Mouse (Mus musculus): ENCODE data around the gene Otx2.
"Not testable (repeated sequence)": the region's sequence is repeated elsewhere in the genome, so short reads cannot be mapped to it uniquely, and the experiment has no call there.

Otx2 gene

DNA sequence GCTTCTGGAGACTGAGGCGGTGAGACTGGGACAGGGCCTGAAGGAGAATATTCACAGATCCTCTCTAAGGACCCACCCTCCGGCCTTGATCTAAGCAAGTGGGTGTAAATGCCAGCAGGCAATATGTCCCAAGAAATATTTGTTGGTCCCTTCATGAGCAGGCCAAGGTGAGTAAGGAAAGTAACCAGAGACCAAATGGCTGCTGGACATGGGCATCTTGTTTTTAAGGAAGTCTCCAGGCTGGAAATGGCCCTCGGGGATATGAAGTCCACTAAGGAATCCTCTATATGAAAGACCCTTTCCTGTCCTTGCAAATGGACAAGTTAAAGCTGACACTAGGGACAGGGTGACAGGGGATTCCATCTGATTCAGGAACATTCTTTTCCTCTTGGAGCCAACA, 20.5 kb downstream of the Otx2 start:
- DNase-seq, result no peak

DNA sequence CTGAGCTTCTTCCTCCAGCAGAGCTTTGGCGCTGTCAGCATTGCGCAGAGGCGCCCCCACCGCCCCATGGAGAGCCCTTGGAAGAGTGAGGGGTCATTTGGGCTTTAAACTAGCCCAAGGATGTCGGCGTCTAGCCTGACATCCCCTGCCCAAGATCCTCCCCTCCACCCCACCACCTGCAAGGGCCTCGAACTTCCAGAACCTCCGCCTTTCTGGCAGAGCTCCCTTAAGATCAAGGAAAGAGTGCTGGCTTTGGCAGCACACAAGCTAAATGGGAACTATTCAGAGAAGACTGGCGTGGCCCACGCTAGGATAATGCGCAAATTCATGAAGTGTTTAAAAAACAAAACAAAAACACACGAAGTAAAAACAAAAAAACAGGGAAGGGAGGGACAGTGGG, 21.4 kb downstream of the Otx2 start:
- no peak for DNase-seq

DNA sequence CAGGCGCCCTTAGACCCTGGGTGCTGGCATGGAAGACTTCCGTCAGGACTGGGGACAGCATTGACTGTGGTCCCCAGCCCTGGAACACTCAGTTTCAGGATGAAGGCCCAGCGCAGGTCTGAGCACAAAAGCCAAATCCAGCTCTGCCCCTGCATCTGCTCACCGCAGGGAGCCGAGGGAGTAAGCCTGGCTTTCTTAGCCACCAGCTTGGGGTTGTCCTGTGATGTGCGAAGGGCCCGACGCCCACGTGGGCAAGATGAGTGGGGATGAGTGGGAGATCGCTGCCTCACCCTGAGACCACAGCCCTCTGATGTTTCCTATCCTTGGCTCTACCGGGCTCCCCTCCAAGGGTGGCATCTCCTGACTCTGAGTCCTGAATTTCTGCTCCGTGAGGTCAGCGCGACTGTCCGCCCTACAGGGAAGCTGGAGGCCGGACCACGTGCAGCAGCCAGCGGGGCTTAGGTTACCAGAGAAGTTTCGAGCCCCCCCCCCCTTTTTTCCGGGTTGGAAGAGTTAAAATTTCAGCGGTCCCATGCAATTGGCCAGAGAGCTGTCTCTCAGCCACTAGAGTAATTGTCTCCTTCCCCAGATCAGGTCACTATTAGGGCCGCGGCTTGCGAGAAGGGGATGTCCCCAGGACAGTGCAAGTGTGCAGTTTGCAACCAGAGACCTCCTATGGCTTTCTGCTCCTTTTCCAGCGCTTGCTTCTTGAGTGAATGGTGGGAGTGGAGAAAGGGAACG, 22.0 kb downstream of the Otx2 start:
- no peak for DNase-seq

DNA sequence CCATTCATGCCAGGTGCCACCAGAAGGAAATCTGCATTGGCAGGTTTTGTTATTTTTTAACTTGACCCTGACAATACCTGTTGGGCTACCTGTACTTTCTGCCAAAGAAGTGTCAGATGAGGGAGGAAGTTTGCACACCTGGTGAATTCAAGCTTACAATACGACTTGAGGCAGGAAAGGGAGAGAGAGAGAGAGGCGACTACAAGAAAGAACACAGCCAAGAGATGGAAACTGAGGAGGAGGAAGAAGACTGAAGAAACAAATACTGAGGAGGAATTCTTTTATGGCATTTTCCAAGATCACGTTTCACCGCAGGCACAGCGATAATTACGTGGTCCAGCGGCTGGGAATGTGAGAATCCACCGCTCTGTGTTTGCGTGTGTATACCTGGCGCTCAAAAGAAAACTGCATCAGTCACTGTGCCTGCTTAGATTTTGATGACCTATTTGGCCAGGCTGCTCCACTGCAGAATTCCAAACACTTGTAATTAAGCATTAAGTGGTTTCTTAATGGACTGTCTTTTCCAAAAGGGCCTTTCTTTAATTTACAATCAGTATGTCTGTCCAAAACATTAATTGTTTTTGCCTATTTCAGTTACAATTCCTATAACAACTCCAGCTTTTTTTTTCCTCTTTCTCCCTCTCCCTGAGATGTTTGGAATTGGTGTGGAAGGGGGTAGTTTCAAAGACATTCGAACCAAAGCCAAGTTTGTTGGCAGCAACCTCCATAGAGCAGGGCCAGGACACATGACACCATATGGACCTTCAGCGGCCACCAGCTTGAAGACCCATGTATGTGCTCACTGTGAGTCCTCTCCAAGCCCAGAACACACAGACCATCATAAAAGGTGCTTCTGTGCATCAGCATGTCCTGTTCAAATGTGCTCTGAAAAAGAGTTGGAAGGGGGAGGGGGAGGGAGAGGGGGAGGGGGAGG, 31.9 kb downstream of the Otx2 start:
- DNase-seq, result no peak

- DNase-seq, result no peak
Measured at GRCm38 (mm10) chr14:48633141-48633540, 40.5 kb downstream of the Otx2 start.

DNA sequence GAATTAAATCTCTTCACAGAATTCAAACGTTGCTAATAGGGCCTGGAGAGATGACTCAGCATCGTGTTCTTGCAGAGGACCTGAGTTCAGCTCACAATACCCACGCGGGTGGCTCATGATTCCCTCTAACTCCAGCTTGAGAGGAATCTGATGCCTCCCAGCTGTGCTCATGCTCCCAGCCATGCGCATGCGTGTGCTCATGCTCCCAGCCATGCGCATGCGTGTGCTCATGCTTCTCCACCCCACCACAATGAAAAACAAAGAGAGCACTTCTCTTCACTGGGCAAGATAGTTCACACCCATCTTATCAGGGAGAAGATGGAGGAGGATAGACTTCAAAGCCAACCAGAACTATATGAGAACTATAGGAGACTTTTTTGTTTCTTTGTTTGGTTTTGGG, 41.3 kb downstream of the Otx2 start:
- DNase-seq, result no peak

GRCm38 (mm10) chr14:48631486-48631885, 42.1 kb downstream of the Otx2 start:
- DNase-seq, result no peak

DNA sequence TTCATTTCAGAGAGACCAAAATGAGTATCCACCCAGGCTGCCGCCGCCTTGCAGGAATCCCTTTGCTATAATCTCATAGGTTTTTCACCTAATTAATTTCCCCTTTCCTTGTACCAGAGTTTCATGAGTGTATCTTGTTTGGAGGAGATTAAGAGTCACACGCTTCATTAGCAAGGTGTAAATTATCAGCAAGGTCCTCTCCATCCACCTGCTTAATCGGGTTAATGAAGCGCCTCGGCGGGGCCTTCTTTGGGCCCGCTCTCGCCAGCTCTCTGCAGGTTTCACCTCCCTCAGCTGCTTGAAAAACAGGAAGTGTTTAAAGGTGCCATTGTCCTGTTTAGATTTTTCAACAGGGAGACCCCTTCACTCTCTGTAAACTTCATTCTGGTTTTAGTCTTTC, 44.2 kb downstream of the Otx2 start:
- no peak for DNase-seq

DNA sequence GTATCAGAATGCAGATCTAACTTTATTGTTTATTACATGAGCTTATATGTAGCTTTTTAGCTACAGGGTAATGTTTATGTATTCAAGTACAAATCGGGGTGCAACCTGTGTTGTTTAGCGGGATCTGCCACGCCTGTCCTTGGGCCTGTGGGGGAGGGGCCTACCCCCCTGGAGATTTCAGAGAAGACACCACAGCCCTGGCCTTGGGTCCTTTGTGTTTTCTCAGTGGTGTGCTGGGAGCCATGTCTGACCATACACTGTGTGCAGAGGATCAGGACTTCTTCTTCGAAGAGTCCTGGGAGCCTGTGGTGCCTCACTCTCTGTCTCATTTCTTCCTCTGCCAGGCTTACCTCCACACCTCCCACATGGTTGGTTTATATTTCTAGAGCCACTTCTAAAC, 47.3 kb downstream of the Otx2 start:
- DNase-seq, result no peak

DNA sequence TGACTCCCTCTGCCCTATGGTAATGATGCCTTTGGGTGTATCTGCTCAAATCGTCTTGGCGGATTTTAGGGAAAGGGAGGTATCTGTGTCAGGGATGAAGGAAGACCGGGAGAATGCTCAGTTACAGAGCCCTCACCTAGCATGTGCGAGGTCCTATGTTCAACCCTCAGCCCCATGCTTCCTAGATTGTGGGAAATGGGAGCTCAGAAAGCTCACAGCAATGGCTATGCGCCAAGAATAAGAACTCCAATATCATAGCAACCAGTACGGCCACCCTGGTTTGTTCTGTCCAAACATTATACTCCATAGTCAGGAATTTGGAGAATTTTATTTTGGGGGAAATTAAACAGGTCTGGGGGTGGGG, 48.3 kb downstream of the Otx2 start:
- DNase-seq, result no peak

DNA sequence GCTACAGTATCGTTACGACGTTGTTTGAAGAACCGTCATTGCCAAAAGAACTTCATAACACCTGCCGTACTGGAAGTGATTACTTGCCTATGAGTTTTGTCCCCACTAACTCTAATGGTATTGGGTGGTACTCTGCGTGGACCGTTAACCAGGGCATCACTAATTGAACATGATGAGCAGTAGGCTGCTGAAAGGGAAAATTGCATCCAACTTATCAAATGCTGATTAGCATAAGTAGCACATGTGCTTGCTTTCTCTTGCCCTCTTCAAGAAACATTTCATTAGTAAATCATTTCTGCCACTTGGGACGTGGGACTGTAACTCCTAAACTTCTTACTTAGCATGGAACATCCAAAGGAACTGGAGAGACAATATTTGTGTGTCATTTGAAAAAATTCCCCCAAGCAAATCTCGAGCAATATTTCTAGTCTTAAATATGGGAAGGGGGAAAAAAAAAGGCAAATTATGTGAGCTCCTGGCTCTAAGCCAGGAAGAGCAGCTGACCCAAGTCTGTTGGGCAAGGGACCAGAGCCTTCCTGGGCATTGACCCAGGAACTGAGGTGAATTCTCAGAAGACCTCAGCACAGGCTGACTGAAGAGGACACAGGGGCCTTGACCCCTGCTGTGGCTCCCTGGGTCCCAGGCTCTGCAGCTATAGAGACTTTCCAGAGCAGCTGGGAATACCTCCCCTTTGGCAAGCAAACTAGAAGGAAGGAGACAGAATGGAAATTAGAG, 48.9 kb downstream of the Otx2 start:
- no peak for DNase-seq

GRCm38 (mm10) chr14:48622726-48623125, 50.9 kb downstream of the Otx2 start:
- not testable (repeated sequence) for DNase-seq

DNA sequence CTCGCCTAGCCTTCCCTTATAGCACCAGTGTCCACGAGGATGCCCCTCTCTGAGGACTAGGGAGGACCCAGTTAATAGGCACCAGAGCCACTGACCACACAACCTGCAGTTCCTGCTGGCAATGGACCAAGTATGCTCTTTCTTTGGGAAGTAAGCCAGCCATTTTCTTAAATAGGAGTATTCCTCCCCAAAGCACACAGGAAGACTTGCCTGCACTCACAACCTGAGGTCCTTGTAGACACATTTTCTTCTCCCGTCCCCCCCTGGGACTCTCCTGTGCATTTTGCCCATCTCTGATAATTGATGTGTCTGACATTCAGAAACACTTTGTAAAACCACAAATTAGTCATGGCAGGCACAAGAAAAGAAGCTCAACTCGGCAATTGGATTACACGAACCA, 57.3 kb downstream of the Otx2 start:
- no peak for DNase-seq

DNA sequence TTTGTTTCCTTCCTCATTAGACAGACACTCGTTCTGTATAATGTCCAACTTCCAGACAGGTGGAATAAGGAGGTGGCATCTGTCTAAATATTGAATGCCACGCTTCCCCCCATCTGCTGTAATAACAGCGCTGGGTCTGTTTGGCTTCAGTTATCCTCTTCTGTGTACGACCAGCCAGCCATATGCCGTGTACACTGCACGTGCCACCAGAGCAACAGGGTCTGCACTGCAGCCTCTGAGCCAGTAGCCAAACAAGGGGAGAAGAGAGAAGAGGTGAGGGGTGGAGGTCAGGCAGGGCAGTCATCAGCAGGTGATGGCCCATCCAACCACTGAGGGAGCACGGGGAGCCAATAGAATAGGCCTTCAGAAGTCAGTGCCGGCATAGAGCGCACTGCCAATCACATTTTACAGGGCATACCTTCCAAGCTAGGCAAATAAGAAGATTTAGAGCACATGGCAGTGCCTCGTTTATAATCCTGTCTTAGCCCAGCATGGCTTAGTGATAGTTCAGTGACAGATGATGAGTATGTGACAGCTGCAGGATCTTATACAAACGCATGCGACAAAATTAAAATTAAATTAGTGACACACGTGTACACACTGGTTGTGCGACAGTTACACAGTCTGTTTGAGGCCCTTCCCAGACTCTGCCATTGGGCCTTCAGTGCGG, 64.8 kb downstream of the Otx2 start:
- no peak for DNase-seq
